Mouse (Mus musculus) midbrain, embryonic 14.5 days (tissue): ENCODE results near the gene Zdhhc5. TPM values are rescaled to one million over a fixed set of nuclear protein-coding genes. Genes with fewer than 3 reads are reported as not detected.

Experiments
- ATAC-seq: fragments of 200-750 bp; cut with Nextera tagmentation; 2 replicates; pipeline ENCODE4 v1.8.0; 2017; ENCODE audit warnings: moderate number of reproducible peaks, moderate library complexity; ENCODE audit not compliant: low FRiP score, low TSS enrichment
- DNase-seq: peaks from one replicate; pipeline ENCODE4 v3.0.0-alpha.2; 2015
- H3K27ac ChIP-seq: fragments of 300-500 bp; sonication (generic); replicated peaks from 2 replicates; pipeline ENCODE4 v1.5.1; 2014; ENCODE audit warnings: mild to moderate bottlenecking, low read depth, low read length, moderate library complexity
- H3K27me3 ChIP-seq: fragments of 300-500 bp; sonication (generic); 2 replicates; pipeline ENCODE4 v1.6.1; 2014; ENCODE audit warnings: low read length, control low read depth, mixed read lengths; ENCODE audit not compliant: control insufficient read depth, insufficient read depth
- H3K36me3 ChIP-seq: fragments of 300-500 bp; sonication (generic); 2 replicates; pipeline ENCODE4 v1.6.1; 2014; ENCODE audit warnings: low read length, control low read depth; ENCODE audit not compliant: control insufficient read depth, insufficient read depth
- H3K4me1 ChIP-seq: fragments of 300-500 bp; sonication (generic); 2 replicates; pipeline ENCODE4 v1.6.1; 2014; ENCODE audit warnings: mild to moderate bottlenecking, antibody characterized with exemption, low read length, control low read depth; ENCODE audit not compliant: control insufficient read depth, insufficient read depth
- H3K4me2 ChIP-seq: fragments of 300-500 bp; sonication (generic); 2 replicates; pipeline ENCODE4 v1.6.1; 2014; ENCODE audit warnings: mild to moderate bottlenecking, low read length, moderate library complexity
- H3K4me3 ChIP-seq: fragments of 300-500 bp; sonication (generic); replicated peaks from 2 replicates; pipeline ENCODE4 v1.5.1; 2014; ENCODE audit warnings: low read depth, low read length
- H3K9ac ChIP-seq: fragments of 300-500 bp; sonication (generic); replicated peaks from 2 replicates; pipeline ENCODE4 v1.6.1; 2014; ENCODE audit warnings: mild to moderate bottlenecking, low read length, moderate library complexity
- H3K9me3 ChIP-seq: fragments of 300-500 bp; sonication (generic); 2 replicates; pipeline ENCODE4 v1.6.1; 2016; ENCODE audit warnings: low read length, control low read depth, mixed read lengths; ENCODE audit not compliant: control insufficient read depth
- WGBS: fragments of 180-500 bp; shearing (Covaris S2); extraction: QIAGEN DNeasy Blood & Tissue Kit; methylation state at CpG from one replicate; pipeline ENCODE4 v1.1.7; 2014; 5-methylcytosine and 5-hydroxymethylcytosine counted together
- polyA plus RNA-seq: library from polyadenylated mRNA; unstranded; fragments of >200 nt; fragmentation: Nextera tagmentation; extraction: Ambion mirVana; gene quantifications from 2 replicates; pipeline ENCODE4 v1.2.1, GENCODE M21; 2014

The Zdhhc5 gene
- polyA plus RNA-seq, 1 experiment from 2014 or later, result 21.8 TPM

GRCm38 (mm10) chr2:84737451-84737925 lies 22.5 kb upstream of the Zdhhc5 start:
- 0 out of 2 replicates have a peak overlapping the region, but pooled peaks have one; percentile 6 for H3K27ac ChIP-seq
- H3K27me3 ChIP-seq, result no peaks in the 10 kb centered on the region
- DNase-seq (peak; percentile 67), ATAC-seq (no peak)
- no peaks in the 10 kb centered on the region for H3K36me3 ChIP-seq
- H3K4me2 ChIP-seq, result peak overlapping the region; percentile 58
- 0 out of 2 replicates have a peak overlapping the region, but pooled peaks have one; percentile 2 for H3K9ac ChIP-seq
- no peaks in the 10 kb centered on the region for H3K9me3 ChIP-seq
- H3K4me1 ChIP-seq, result peaks cover 61% of the 10 kb centered on the region
- WGBS, result 4% methylated on average over 8 of the region's 8 CpGs
- peak overlapping the region; percentile 71 for H3K4me3 ChIP-seq

- Histone ChIP-seq H3K9ac (peak overlapping the region; percentile 88), H3K4me2 (peak overlapping the region; percentile 58), H3K27me3 (no peaks in the 10 kb centered on the region), H3K4me1 (peaks cover 52% of the 10 kb centered on the region), H3K36me3 (no peaks in the 10 kb centered on the region), H3K27ac (peak overlapping the region; percentile 3; the same call in 1 of the 2 replicates), H3K9me3 (no peaks in the 10 kb centered on the region), H3K4me3 (peak overlapping the region; percentile 71)
- ATAC-seq (no peak), DNase-seq (peak; percentile 38)
- 4% methylated on average over 27 of the region's 27 CpGs for WGBS
Measured at GRCm38 (mm10) chr2:84736312-84737161, 21.6 kb upstream of the Zdhhc5 start.

- peak overlapping the region; percentile 71 for H3K4me3 ChIP-seq
- peak overlapping the region; percentile 88 for H3K9ac ChIP-seq
- peaks cover 43% of the 10 kb centered on the region for H3K4me1 ChIP-seq
- ATAC-seq (no peak), DNase-seq (peak; percentile 31)
- peak overlapping the region; percentile 58 for H3K4me2 ChIP-seq
- no peaks in the 10 kb centered on the region for H3K9me3 ChIP-seq
- WGBS, result 20% methylated on average over 7 of the region's 7 CpGs
- H3K36me3 ChIP-seq, result no peaks in the 10 kb centered on the region
- H3K27me3 ChIP-seq, result no peaks in the 10 kb centered on the region
- H3K27ac ChIP-seq, result peak overlapping the region; percentile 89
Measured at GRCm38 (mm10) chr2:84735346-84735920, 20.5 kb upstream of the Zdhhc5 start.

GRCm38 (mm10) chr2:84734919-84735318 lies 19.9 kb upstream of the Zdhhc5 start:
- H3K4me1 ChIP-seq, result peaks cover 43% of the 10 kb centered on the region
- H3K4me2 ChIP-seq, result peak overlapping the region; percentile 58
- H3K36me3 ChIP-seq, result no peaks in the 10 kb centered on the region
- H3K27ac ChIP-seq, result peak overlapping the region; percentile 89
- WGBS, result 0% methylated on average over 2 of the region's 2 CpGs
- peak overlapping the region; percentile 88 for H3K9ac ChIP-seq
- H3K4me3 ChIP-seq, result peak overlapping the region; percentile 71
- H3K27me3 ChIP-seq, result no peaks in the 10 kb centered on the region
- ATAC-seq (no peak), DNase-seq (peak; percentile 10)
- no peaks in the 10 kb centered on the region for H3K9me3 ChIP-seq

- Histone ChIP-seq H3K9ac (peak overlapping the region; percentile 88), H3K4me3 (peak overlapping the region; percentile 71), H3K27me3 (no peaks in the 10 kb centered on the region), H3K4me2 (peak overlapping the region; percentile 58), H3K36me3 (no peaks in the 10 kb centered on the region), H3K4me1 (peaks cover 41% of the 10 kb centered on the region), H3K9me3 (no peaks in the 10 kb centered on the region), H3K27ac (peak overlapping the region; percentile 89)
- 2% methylated on average over 11 of the region's 11 CpGs for WGBS
- peak; percentile 80 for DNase-seq
- peak; percentile 65 for ATAC-seq
Measured at GRCm38 (mm10) chr2:84734351-84734864, 19.4 kb upstream of the Zdhhc5 start.

GRCm38 (mm10) chr2:84733579-84734300 lies 18.8 kb upstream of the Zdhhc5 start, which contains the start of gene Ypel4:
TSS of gene Ypel4 (plus strand) at chr2:84734058.
- H3K27me3 ChIP-seq, result no peaks in the 10 kb centered on the region
- peak; percentile 76 for ATAC-seq
- peaks cover 40% of the 10 kb centered on the region for H3K4me1 ChIP-seq
- H3K36me3 ChIP-seq, result no peaks in the 10 kb centered on the region
- H3K9ac ChIP-seq, result peak within 1 kb of the TSS; percentile 88
- WGBS, result under 1% methylated on average over 8 of the region's 8 CpGs
- peak within 1 kb of the TSS; percentile 58 for H3K4me2 ChIP-seq
- H3K9me3 ChIP-seq, result no peaks in the 10 kb centered on the region
- peak; percentile 86 for DNase-seq
- peak within 1 kb of the TSS; percentile 71 for H3K4me3 ChIP-seq
- H3K27ac ChIP-seq, result peak within 1 kb of the TSS; percentile 89

GRCm38 (mm10) chr2:84732394-84732793 lies 17.4 kb upstream of the Zdhhc5 start:
- Histone ChIP-seq H3K36me3 (no peaks in the 10 kb centered on the region), H3K4me3 (no peak overlapping the region), H3K4me1 (peaks cover 27% of the 10 kb centered on the region), H3K27me3 (no peaks in the 10 kb centered on the region), H3K27ac (no peak overlapping the region), H3K4me2 (no peak overlapping the region), H3K9me3 (no peaks in the 10 kb centered on the region), H3K9ac (no peak overlapping the region)
- ATAC-seq (no peak), DNase-seq (no peak)
- 76% methylated on average over 1 of the region's 1 CpGs for WGBS

- WGBS, result 81% methylated on average over 3 of the region's 3 CpGs
- Histone ChIP-seq H3K4me1 (peaks cover 20% of the 10 kb centered on the region), H3K36me3 (no peaks in the 10 kb centered on the region), H3K27me3 (no peaks in the 10 kb centered on the region), H3K27ac (no peak overlapping the region), H3K4me2 (no peak overlapping the region), H3K9me3 (no peaks in the 10 kb centered on the region), H3K9ac (no peak overlapping the region), H3K4me3 (no peak overlapping the region)
- ATAC-seq (no peak), DNase-seq (no peak)
Measured at GRCm38 (mm10) chr2:84731206-84731605, 16.2 kb upstream of the Zdhhc5 start.
